In the genomic region with DNA sequence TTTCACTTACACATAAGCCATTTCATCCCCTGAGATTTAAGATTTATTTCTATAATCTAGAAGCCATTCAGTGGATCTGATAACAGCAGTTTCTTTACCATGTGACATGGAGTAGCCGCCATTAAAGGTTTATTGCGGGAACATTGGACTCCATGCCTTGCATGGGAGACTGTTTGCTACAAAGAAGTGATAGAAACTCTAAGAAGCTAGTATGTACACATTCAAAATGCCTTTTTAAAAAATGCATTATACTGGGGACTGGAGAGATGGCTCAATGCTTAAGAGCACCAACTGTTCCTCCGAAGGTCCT, we compare ENCODE assay signal across 24 mouse cellular contexts. TPM values are rescaled to one million over a fixed set of nuclear protein-coding genes. Genes with fewer than 3 reads are reported as not detected.
"Had no signal": no experiment of that assay in that cellular context is flagged by ENCODE, and none has a peak within 500 bp of the region (broad histone marks: within the 10 kb centered on the region; RNA-seq: fewer than 3 reads in every experiment).

No protein-coding gene starts in this region.

- H3K9me3 ChIP-seq: liver, embryonic 15.5 days; lung, embryonic 15.5 days; midbrain, embryonic 12.5 days; neural tube, embryonic 12.5 days; stomach, embryonic 15.5 days had no signal

- H3K9ac ChIP-seq: liver, embryonic 15.5 days; liver, postnatal 0 days; lung, embryonic 15.5 days; midbrain, embryonic 12.5 days; neural tube, embryonic 12.5 days; stomach, embryonic 15.5 days had no signal

- H3K27ac ChIP-seq: liver, embryonic 15.5 days; lung, embryonic 15.5 days; macrophage; midbrain, embryonic 12.5 days; neural tube, embryonic 12.5 days; stomach, embryonic 15.5 days; stomach, postnatal 0 days had no signal

- H3K4me3 ChIP-seq: liver, embryonic 15.5 days; lung, embryonic 15.5 days; megakaryocyte, embryonic 14.5 days; midbrain, embryonic 12.5 days; neural tube, embryonic 12.5 days; stomach, embryonic 15.5 days had no signal

- H3K36me3 ChIP-seq: liver, embryonic 15.5 days; lung, embryonic 15.5 days; midbrain, embryonic 12.5 days; neural tube, embryonic 12.5 days; stomach, embryonic 15.5 days had no signal

- H3K4me2 ChIP-seq: liver, embryonic 15.5 days; lung, embryonic 15.5 days; midbrain, embryonic 12.5 days; neural tube, embryonic 12.5 days; stomach, embryonic 15.5 days had no signal

- DNase-seq: liver, postnatal 0 days; lung, adult 2 months; lung, postnatal 14 days; lung, postnatal 36 days; midbrain, embryonic 14.5 days; retina, postnatal 1 day; right cerebral cortex, adult 18-20 months; right cerebral cortex, postnatal 25 days; right cerebral cortex, postnatal 4 days; spleen, adult 18-20 months; thymus, adult 2 months; thymus, postnatal 25 days; thymus, postnatal 4 days had no signal

- ATAC-seq: liver, postnatal 0 days; lung, postnatal 0 days had no signal

- H3K4me1 ChIP-seq: liver, embryonic 15.5 days; megakaryocyte, embryonic 14.5 days; neural tube, embryonic 12.5 days; stomach, embryonic 15.5 days had no signal

- H3K27me3 ChIP-seq: lung, embryonic 15.5 days; midbrain, embryonic 12.5 days; neural tube, embryonic 12.5 days; stomach, embryonic 15.5 days had no signal

RNA-seq across cellular contexts. Expression of a gene that starts 57.2 kb away (rescaled TPM):
- total RNA-seq: monocyte, adult 5-6 weeks; neutrophil, adult 5-6 weeks had no signal
- polyA plus RNA-seq: macrophage had no signal
